Mouse (Mus musculus) layer of hippocampus, adult 8-10 months (tissue): ENCODE data around the gene Nr2f1. TPM values are rescaled to one million over a fixed set of nuclear protein-coding genes. Genes with fewer than 3 reads are reported as not detected.

Experiments used
- DNase-seq, 2 experiments: peaks; one replicate each; pipeline ENCODE4 v3.0.0; 2022; ENCODE audit warnings: low spot score in 2 of 2
- total RNA-seq, 4 experiments: library from RNA; stranded (reverse); gene quantifications; 2 replicates each; pipeline ENCODE4 v1.2.4; 2022

Gene Nr2f1
- total RNA-seq, 4 experiments from 2014 or later, result 75.7 to 85.1 (median 81.4) TPM

DNA sequence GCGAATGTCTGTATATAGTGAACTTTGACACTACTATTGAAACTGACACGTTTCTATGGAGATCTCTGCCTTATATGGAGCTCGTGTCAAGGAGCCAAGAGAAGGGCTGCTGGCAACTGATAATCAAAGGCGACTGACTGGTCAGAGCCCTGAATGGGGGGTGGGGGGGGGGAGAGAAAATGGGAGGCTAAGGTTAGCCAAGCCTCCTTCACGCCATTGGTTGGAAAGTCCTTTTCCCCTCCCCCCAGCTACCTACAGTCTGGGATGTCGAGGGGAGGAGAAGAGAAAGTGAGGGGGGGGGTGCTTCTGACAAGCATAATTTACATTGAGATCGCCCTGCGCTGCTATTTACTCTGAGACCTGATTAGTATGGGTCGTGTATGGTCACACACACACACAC lies 850 bp upstream of the Nr2f1 start:
- DNase-seq, result peak in 1 of 2 experiments; percentile 44

DNA sequence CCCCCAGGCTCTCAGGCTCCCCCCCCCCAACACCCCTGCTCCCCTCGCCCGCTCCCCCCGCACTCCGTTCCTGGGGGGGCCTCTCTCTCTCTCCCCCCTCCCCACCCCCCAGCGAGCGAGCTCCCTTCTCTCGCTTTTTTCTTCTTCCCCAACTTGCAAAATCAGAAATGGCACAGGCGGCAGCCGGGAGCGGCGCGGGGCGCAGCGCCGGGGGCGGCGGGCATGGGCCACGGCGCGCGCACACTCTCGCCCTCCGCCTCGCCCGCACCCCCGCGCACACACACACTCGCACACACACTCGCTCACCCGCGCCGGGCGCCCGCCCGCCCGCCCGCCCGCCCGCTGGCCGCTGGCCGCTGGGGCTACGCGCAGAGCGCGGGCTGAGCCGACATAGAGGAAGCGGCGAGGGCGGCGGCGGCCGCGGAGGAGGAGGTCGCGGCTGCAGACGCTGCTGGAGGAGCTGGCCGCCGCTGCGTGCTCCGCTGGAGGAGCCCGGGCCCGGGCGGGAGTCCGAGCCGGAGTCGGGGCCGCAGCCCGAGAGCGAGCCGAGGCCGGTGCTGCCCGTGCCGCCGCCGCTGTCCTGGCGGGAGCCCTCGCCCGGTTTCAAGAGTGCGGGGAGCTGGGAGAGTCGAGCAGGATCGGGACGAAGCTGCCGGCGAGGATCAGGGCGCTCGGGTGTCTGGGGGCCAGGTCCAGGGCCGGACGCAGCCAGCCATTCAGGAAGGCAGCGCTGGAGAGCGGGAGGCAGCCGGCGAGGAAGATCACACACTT lies 501 bp downstream of the Nr2f1 start:
- peak in 1 of 2 experiments; percentile 7 for DNase-seq

DNA sequence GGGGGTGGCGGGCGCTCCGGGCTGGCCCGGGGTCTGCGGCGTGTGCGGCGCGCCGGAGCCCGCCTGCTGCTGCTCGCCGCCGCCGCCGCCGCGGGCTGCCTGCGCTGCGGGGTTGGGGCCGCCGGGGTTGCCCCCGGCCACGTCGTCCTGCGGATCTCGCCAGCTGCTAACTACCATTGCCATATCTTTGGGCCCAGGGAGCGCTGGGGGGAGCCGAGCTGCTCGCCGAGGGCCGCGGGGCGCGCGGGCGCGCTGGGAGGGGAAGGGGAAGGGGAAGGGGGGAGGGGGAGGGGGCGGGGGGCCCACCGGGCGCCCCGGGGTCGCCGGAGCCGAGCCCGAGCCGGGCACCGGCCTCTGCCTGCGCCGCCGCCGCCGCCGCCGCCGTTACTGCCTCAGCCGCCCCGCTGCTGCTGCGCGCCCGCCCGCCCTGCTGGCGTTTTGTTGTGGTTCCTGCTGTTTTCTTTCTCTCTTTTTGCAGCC lies 1.1 kb downstream of the Nr2f1 start:
- DNase-seq, result peak in 1 of 2 experiments; percentile 6

DNA sequence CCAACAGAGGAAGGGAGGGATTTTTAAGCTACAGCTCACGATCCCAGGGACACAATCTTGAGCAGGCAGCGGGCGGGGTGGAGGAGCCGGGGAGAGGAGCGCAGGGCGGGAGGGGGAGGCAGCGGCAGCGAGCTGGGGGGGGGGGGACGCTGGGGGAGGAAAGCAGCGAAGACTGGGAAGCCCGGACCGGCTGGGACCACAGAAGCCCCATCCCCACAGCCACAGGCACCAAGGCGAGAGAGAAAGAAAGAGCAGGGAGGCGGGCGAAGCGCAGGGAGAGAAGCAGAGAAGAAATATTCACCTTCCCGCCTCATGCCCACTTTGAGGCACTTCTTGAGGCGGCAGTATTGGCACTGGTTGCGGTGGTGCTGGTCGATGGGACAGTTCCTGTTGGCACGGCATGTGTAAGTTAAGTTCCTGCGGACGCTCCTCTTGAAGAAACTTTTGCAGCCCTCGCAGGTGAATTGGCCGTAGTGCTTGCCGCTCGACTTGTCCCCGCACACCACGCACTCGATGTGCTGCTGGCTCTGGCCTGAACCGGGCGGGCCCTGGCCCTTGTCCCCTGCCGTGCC lies 1.7 kb downstream of the Nr2f1 start:
- DNase-seq, result peak in 1 of 2 experiments; percentile 30

DNA sequence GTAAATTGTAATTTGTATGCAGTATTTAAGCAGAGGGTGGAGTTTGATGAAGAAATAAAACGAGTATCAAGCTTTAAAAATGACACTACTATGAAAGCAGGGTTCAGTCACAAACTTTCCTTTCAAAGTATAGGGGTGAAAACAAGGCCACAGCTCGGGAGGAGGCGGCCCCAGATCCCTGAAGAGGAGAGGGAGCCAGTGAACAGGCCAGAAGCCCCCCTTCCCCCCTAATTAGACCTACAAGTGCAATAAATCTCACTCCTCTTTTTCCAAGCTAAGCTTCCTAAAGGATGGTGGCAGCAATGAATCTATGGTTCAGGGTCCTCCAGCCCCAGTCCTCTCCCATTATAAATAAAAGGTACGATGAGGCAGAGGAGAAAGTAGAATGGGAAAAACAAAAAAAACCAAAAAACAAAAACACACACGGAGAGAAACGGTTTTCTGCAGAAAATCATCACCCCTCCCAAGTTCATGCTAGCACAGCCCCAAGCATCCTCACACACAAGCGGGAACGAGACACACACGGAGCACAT lies 2.2 kb downstream of the Nr2f1 start:
- peak in 1 of 2 experiments; percentile 4 for DNase-seq

DNA sequence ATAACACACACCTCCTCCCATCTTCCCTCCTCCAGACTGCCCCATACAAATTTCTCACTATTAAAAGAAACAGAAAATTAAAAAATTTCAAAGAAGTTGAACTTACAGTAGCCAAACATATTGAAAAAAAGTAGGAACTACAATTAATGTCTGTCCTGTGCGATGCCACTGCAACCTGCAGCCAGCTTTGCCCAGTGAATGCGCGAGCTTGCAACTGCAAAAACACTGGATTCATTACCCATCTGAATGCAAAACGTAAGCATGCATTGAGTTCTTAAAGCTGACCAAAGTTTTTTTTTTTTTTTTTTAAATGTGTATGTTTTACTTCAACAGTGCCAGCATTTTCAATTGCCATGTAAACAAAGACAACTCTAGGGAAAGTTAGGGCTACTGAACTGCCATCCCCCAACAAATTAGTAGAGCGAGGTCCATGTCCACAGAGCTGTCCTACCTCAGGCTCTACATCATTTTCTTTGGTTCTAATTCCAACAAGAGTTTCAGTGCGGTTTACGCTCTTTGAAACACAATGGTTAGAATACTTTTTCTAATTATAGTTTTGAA lies 3.2 kb downstream of the Nr2f1 start:
- peak in 1 of 2 experiments; percentile 2 for DNase-seq

DNA sequence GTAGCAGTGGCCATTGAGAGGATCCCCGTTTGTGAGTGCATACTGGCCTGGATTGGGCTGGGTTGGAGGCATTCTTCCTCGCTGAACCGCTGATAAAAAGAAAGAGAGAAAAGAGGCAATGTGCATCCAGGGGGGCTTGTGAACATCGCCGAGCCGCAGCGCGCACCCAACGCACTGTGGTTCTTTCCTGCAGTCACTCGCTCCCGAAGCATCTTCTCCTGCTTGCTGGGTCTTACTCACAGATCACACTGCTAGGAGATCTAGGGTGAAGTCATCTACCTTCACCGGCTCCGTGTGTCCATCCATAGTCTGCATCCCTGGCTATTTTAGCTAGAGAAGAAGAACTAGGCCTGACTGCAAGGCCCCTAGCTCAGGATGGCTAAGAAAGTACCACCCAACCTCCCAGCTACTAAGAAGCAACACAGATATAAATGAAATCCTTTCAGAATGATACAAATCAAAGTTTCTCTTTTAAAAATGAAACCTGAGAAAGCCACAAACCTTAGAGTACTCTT lies 3.9 kb downstream of the Nr2f1 start:
- DNase-seq, result peak in 1 of 2 experiments; percentile 6

DNA sequence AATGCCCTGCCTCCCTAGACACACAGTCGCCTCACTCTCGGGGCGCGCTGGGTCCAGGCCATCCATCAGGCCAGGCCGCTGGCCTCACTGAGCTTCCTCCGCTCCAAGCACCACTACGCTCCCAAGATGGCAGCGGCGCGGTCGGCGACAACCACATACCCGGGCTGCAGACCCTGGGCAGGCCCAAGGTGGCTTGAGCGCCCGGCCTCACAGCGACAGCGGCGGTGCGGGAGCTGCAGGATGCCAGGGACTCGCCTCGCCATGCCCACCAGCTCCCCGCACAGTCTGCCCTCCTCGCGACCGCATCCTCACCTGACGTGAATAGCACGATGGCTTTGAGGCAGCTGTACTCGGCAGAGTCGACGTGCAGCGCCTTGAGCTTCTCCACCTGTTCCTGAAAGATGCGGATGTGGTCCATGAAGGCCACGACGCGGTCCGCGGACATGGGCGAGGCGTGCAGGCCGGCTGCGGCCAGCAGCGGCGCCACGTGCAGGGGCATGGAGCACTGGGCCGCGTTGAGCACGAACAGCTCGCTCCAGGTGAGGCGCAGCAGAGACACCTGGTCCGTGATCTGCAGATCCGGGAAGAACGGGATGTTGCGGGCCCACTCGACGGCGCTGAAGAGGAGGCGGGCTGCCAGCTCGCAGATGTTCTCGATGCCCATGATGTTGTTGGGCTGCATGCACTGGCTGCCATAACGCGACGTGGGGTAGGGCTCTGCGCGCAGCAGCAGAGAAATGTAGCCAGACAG lies 4.5 kb downstream of the Nr2f1 start:
- DNase-seq, result no peak

DNA sequence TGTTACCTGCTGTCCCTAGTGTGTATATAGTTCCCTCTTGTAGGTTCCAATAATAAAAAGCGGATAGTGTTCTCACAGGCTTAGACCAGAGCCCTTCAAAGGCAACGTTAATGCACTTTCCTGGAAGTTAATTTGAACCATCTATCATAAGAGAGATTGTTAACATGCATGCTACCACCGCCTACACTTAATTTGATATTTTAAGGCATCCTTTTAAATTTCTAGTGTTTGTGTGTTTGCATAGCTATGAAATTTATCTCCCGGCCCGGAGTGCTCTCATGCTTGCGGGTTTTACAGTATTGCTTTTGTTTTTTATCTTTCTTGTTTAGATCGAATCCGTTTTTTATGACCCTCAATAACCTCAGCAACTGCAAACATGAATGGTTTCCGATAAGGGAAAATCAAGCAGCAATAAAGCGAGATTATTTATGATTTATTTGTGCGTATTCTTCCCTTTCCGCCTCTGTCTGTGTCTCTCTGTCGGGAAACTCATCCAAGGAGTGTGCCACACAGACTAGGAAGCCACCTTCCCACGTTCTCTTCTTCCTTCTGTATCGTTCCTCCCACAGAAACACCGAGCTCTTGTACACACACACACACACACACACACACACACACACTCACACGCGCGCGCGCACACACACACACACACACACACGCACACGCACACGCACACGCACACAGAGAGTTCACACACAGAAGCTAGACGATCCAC lies 5.3 kb downstream of the Nr2f1 start:
- no peak for DNase-seq

DNA sequence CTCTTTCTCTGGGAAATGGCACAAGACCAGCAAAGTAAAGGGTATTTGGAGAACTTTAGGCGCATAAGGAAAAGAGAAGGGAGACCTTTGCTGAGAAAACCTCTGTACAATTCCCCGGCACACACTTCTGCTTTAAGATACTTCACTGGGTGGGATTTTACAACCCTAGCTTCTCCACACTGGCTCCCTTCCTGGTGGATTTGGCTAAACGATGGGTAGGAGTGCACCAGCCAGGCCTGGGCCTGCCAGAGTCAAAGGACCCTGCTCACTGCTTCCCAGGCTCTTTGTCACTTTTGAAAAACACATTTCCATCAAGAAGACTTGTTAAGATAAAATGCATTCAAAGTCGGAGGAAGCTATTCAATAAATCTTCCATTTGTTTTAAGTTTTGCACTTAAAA lies 6.3 kb downstream of the Nr2f1 start:
- peak in 1 of 2 experiments; percentile 27 for DNase-seq

DNA sequence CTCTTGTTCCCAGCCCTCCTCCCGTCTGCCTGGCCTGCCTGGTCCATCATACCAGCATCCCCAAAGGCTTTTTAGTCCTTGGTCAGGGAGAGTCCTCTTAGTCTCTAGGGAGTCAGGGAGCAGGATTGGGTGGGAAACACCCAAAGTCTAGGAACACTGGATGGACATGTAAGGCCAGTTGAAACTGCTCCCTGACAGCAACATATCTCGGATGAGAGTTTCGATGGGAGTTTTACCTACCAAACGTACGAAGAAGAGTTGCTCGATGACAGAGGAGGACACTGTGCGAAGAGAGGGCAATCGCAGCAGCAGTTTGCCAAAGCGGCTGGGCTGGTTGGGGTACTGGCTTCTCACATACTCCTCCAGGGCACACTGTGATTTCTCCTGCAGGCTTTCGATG lies 10.0 kb downstream of the Nr2f1 start:
- no peak for DNase-seq

DNA sequence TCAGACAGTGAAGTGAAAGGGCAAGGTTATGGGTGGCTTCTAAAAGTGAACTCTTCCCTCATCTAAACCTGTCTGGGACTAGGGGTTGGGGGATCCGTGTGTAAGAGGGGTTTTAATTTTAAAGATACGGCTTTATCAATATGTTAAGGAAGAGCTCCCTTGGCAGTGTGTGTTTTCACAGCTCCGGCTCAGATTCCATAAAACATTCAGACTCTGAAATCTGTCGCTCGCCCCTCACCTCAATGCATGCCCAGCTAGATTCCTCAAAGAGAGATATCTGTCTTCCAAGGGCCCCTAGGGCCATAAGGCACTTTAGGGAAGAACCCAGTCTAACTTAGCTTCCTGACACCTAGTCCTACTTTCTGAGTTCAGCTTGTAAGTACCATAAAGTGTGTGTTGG lies 11.7 kb downstream of the Nr2f1 start:
- DNase-seq, result no peak

DNA sequence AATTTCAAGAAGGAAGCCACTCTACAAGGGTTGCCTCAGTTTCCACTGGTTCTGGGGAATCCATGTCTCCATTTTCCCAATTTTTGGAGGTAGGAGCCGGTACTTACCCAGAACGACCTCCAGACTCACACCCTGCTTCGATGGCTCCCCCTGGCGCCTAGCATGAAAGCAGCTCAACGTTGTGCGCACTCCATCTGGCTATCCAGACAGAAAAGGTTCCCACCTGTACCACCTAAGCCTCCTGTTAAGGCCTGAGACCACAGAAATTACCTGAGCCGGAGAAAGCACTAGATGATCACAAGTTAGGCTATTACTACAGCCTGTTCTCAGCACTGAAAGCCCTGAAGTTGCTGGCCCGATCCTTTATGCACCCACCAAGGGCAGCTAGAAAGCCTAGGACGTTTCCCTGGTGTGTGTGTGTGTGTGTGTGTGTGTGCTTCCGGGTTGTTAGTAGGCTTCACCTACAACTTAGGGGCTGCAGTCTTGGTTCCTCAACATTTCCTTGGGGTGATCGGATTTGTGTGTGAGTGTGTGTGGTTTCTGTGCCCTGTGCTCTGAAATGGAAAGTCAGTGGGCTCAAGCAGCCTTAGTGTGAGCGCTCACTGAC lies 13.1 kb downstream of the Nr2f1 start:
- no peak for DNase-seq

DNA sequence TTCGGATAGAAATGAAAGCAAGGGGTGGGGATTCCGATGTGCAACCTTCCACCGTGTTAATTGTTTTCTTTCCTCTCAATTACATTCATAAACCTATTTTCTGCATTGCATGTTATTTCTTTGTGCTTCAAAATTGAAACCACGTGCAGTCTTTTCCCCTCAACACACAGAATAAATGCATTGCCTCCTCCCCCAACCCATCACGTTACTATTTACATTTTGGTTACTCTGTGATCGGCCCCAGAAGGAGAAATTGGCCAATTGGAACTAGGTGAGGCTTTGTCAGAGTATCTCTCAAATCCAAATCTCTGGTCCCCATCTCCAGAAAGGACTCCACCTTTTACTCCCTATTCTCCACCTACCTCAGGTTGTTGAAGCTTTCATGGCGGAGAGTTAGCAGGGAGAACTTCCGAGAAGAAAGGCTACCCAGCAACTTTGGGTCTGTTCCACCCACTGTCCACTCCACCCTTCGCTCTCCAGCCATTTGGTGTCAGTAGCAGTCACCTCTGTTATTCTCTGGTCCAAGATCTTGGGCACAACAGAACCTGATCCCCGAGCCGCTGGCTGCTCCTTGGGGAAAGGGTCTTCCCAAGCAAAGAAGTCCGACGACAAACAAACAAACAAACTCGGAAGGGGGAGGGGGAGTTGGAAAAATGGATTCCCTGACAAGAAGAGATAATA lies 14.6 kb downstream of the Nr2f1 start:
- DNase-seq, result no peak

DNA sequence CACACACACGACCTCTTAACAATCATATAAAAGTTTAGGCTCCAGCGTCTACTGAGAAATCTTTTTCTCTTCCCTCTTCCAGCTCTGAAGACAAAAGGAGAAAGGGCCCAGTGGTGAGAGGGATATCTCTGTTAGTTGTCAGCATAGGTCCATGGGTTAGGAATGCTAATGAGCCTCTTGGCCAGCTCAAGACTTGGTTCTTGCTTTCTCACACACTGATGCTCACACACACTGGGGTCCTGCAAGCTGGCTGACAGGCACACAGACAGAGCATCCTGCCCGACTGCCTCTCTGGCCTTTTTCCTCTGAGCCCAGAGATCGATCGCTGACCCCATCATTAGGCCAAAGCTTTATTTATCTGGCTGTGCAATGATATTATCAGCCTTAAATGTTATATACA lies 15.6 kb downstream of the Nr2f1 start:
- DNase-seq, result no peak

DNA sequence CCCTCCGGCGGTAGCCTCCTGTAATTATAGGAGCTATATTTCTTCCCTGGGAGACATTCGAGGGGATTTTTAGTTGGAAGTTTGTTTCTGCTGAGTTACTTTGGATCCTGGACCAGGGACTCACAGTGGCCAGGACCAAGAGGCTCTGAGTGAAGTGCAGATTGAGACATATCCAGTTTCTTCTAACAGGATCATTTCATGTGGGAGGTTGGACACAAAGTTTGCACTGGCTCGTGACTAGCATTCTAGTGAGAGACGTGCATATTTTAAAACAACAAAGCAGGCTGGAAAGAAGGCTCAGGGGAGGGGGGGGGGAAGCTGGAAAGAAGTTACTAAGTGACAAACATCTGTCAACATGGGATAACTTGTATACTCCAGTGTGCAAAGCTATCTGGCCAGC lies 16.6 kb downstream of the Nr2f1 start:
- DNase-seq, result no peak

DNA sequence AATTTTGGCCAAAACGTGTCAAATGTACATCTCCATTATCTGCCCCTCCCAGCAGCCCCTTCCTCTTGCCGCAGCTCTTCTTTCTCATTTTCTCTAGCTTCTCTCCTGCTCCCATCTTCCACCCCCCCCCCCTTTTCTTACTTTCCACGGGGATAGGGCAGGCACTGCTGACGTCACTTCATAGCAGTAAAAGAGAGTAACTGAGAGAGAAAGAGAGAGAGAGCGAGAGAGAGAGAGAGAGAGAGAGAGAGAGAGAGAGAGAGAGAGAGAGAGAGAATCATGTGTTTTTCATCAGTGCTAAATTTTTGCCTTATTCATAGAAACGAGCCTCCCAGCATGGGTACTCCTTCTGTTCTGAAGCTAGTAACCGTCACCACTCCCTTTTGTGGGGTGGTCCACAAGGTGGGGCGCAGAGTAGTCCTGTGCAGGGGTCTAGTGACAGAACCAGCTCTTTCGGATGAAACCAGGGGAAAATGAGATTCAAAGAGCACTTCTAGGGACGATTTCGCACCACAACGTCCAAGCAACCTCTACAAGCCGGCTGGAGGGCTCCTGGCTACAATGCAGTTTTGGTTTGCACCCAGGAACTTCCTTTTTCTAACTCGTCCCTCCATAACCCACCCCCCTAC lies 17.5 kb downstream of the Nr2f1 start:
- DNase-seq, result no peak

DNA sequence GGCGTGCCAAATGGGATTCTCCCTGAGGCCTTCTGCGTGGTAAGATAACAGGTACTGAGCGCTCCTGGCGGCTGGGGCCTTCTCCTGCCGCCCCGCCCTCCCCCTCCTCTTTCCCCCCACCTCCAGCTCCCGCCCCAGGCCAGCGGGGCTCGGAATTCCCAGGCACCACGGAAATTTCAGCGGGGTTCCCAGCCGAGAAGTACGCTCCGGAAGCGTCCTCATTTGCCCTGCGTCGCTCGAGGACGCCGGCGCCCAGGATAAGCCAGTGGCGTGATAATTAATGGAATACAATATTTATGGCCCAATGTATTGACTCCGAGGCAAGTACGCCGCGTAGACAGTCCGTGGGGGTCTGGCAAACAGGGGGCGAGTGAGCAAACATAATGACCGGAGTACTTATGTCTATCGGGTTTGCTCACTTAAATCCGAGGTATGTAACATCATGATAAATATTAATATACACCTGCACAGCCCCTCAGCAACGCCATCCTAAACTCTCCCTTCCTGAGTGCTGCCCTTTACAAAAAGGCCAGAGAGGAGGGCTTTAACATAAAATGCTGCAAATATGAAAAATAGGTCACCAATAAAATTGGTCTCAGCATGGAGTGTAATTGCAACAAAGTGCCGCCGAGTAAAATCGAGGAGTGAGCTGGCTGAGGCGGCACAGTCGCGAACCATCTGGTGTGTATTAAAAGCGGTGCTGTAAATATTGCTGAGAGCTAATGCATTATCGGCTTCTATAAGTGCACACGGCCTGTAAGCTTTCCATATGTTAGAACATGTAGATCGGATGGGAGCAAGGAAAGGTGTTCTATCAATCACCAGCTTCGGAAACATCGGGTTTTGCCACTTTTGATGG lies 18.3 kb downstream of the Nr2f1 start:
- DNase-seq, result peak in 1 of 2 experiments; percentile 61
